Mouse (Mus musculus) frontal cortex, adult 2 months (tissue): ENCODE data around the gene Rsph14. TPM values are rescaled to one million over a fixed set of nuclear protein-coding genes. Genes with fewer than 3 reads are reported as not detected.
A peak's percentile ranks its signal among the peaks of the same experiment; 100 is the strongest.

Experiments
- DNase-seq, 2 experiments: peaks; one replicate each; pipeline ENCODE4 v3.0.0; 2022; ENCODE audit warnings: low spot score in 1 of 2; ENCODE audit errors: extremely low spot score in 1 of 2
- polyA plus RNA-seq: library from polyadenylated mRNA; depleted of rRNA; stranded (reverse); fragments of >200 nt; gene quantifications from 2 replicates; pipeline ENCODE4 v1.2.3, GENCODE M21; 2012; rRNA removed

Gene Rsph14
- polyA plus RNA-seq, 1 experiment: 0.32 TPM

DNA sequence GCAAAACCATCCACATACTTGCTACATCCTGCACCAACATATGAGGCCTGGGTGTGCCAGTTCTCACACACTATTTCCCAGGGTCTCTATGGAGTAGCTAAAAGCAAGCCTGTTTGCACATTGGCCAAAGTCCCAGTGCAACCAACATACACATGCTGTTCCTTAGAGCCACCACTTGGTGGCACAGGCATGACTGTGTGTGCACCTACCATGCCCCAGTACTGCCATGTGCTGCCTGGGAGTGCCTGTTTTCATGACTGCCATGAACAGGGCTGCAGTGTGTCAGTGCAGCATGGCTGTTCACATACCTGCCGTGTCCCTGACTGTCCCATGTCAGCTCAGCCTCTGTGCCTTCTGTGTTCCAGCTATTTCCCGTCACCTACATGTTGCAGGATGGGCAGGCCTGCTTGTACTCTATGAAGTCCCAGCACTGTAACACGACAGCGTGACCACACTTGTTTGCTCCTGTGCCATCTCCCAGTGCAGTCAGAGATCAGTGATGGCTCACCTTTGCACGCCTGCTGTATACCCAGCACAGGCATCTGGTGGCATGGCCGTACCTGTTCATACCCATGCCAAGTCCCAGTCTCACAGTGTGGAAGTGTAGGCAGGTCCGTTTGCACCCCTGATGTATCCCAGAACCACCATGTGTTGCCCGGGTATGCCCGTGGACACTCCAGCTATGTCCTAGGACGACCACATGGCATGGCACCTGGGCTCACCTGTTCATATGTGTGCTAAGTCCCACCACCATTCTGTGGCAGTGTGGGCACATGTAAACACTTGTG is 95.2 kb downstream of the Rsph14 start:
- peak in 1 of 2 experiments; percentile 55 for DNase-seq

DNA sequence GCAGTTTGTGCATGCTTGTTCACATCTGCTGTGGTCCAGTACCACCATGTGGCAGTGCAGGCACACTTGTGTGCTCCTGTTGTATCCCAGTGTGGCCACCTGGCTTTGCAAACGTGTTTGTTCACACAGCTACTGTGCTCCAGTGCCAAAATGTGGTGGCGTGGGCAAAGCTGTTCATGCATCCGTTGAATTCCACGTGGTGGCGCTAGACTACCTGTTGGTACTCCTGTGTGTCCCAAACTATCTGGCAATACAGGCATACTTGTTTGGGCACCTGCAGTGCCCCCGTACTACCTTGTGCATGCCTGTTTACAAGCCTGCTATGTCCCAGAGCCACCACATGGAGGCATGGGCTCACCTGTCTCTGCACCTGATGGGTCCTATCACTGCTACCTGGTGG is 97.4 kb downstream of the Rsph14 start:
- DNase-seq: peak in 1 of 2 experiments; percentile 48

DNA sequence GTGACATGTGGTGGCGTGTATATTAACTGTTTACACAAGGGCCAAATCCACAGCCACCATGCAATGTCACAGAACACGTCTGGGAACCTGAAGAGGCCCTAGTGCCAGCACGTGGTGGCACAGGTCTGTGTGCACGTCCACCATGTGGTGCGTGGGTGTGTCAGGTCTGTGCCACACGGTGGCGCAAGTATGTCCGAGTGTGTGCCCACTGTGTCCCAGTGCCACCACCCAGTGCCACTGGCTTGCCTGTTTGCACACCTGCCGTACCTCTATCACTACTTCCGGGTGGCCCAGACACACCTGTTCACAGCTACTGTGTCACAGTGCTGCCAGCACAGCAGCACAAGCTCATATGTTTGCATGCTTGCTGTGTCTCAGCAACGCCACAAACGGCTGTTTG is 97.9 kb downstream of the Rsph14 start:
- DNase-seq: no peak

DNA sequence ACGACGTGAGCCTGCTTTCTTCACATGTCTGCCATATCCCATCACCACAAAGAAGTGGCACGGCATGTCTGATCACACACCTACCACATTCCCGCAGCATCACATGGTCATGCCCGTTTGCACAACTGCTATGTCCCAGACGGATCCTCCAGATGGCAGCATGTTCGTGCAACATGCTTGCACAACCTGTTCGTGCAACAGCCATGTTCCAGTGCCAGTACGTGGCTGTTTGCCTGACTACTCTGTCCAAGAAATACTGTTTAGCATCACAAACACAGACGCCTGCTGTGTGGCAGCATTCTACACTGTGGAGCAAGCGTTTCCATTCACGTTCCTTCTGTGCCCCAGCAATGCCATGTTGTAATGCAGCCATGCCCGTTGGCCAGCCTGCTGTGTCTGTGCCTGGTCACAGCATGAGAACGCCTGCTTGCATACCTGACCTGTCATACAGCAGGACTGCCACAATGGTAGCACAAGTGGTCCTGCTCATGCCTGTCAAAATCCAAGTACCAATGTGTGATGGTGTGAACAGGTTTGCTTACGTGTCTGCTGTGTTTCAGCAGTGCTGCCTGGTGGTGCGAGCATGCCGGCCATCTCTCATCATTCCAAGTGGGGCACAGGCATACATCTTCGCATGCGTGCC is 98.7 kb downstream of the Rsph14 start:
- no peak for DNase-seq

DNA sequence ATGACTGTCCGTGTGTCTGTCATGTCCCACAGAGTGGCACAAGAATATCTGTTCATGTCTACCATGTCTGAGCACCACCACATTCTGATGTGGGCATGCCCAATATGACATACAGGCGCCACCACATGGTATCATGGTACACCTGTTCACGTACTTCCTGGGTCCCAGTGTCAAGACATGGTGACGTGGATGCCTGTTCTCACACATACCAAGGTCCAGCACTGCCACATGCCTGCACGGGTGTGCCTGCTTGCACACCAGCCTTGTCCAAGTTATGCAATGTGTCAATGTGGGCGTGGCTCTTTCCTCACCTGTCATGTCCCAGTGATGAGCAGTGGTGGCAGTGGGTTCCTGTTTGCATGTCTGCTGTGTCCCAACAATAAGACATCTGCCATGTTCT is 99.9 kb downstream of the Rsph14 start:
- DNase-seq: no peak

DNA sequence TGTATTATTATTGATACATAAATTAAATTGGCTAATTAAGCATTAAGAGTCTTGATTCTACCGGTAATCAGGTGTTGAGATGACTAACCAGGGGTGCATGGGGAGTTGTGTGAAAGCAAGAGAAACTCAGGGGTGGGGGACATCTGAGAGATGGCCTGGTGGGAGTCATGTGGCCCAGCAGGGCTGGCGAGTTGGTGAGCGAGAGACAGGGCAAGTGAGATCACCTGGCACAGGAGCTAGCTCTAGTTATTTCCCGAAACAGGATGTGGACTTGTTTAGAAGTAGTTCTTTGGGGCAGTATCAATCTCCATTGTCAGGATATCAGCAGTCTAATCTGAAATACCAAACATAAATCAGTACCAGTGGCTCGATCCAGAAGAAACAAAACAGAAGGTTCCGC is 100.8 kb downstream of the Rsph14 start:
- no peak for DNase-seq

DNA sequence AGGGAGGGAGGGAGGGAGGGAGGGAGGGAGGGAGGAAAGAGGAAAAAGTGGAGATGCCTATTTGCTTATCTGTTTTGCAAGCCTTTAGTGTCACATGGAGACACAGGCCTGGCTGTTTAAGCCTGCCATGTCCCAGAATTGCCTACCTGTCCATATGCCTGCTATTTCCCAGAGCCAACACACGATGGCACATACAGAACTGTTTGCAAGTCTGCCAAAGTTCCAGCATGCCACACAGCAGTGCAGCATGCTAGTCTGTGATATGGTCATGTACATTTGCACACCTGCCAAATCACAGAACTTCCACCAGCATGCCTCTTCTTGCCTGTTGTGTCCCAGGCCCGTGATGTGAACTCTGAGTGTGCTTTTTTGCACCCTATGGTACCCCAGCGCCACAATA is 101.8 kb downstream of the Rsph14 start:
- DNase-seq: no peak

DNA sequence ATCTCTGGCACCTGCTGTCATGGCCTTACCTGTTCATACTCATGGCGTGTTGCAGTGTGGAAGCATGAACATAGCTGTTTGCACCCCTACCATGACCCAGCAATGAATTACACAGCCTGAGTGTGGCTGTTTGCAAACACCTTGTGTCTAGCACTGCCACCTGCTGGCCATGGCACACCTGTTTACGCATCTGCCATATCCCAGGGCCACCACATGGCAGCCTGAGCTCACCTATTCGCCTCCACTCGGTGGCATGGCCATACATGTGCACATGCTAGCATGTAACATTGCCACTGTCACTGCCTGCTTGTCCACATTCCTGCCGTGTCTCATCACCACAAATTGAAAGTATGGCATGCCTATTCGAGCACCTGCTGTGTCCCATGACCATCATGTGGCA is 102.8 kb downstream of the Rsph14 start:
- DNase-seq: no peak

DNA sequence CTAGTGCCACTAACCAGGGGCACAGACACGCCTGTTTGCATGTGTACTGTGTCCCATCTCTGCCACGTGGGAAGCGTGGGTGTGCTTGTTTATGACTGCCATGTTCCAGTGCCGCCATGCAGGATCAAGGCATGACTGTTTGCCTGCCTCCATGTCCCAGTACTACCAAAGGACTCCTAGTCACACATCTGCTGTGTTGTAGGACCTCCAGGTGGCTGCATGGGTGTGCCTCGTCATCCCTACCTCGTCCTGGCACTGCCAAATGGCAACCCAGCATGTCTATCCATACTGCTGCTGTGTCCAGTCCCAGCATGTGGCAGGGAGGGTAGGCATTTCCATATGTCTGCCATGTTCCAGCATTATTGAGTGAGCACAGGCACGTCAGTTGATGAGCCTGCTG is 104.1 kb downstream of the Rsph14 start:
- no peak for DNase-seq

DNA sequence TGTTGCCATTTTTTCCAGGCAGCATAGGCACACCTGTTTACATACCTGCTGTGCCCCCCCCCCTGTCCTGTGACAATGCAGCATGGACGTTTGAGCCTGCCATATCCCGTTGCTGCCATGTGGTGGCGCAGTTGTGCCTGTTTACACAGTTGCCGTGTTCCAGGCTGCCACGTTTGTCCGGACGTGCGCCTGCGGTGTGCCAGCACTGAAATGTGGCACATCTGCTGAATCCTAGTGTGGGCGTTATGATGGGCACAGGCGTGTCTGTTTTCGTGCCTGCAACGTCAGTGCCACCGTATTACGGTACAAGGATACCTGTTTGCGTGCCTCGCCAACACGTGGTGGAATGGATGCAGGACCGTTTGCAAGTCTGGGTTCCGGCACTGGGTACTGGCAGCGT is 107.1 kb downstream of the Rsph14 start:
- DNase-seq: peak in 1 of 2 experiments; percentile 86

DNA sequence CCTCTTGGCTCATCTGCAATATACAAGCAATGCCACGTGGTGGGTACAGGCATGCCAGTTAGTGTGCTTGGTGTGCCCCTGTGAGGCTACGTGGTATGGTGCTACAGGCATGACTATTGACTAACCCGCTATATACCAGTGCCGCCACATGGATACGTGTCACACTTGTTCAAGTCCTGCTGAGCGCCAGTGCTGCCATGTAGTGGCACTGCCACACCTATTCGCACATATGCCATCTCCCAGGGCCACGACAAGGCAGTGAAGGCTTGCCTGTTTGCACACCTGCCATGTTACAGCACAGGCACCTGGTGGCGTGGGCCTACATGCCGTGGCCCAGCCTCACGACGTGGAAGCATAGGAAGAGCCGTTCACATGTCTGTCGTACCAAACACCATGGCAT is 108.1 kb downstream of the Rsph14 start:
- no peak for DNase-seq

DNA sequence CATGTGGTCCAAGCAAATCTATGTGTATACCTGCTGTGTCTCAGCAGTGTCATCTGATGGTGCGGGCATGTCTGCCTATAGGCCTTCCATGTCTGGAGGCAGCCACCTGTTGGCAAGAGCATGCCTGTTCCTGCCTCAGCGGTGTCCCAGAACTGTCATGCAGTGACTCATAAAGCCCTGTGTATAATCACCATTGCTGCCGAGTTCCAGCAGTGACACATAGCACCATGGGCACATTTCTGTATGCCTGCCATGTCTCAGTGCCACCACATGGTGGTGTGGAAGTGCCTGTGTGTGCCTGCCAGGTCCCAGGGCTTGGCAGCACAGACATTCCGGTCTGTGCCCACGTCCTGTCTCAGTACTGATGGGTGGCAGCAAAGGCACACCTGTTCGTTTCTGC is 109.6 kb downstream of the Rsph14 start:
- peak; percentile 60 to 76 for DNase-seq

DNA sequence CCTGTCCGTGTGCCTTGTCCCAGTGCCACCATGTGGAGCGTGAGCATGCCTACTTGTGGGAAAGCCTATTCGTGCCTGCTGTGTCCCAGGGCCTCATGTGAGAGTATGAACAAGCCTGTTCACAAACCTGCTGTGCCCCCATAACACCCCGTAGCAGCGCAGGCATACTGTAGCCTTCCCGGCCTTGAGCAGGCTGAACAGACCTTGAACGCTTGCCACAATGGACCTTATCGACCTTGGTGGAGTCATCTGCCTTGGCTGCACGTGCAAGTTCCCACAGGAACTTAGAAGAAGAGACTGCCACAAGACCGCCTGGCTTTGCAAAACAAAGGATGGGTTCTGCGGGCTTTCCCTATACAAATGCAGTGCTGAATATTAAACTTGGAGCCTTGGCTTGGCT is 110.8 kb downstream of the Rsph14 start:
- DNase-seq: no peak

DNA sequence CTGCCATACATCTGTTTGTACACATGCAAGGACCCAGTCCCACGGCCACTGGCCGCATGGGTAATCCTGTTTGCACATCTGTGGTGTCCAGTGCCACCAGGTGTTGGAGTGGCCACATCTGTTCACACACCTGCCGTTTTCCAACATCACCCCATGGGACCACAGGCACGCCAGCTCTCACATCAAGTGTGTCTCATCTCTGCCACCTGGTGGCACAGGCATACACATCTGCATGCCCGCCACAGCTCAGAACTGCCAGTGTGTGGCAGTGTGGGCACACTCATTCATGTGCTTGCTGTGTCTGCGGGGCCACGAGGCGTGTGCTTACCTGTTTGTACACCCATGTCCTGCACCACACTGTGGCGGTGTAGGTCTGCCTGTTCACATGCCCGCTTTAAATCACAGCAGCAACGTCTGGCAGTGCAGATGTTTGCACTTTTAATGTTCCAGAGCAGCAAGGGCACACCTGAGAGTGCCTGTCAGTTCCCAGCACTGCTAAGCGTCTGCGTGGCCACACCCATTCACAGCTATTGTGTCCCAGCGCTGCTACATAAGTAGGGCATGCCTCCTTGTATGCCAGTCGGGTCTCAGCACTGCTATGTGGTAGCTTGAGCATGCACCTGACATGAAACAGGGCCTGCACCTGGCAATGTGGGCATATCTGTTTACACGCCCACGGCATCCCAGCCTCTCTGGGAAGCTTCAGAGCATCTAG is 111.4 kb downstream of the Rsph14 start:
- peak in 1 of 2 experiments; percentile 78 for DNase-seq

DNA sequence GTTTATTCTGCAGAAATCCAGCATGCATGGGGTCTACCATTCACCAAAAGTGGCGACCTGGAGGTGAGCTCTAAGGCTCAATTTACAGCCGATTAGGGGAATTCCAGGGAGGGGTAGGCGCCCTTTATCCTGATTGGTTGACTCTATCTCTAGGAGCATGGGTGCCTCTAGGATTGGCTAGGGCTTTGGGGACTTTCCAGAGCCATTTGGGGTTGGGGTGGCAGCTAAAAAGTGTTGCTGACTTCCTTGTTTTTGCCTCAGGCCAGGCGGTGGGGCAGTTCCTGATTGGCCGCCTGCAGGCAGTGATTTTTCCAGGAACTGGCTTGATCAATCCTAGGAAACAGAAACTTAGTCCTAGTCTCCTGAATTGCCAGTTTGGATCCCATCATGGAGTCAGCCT is 113.1 kb downstream of the Rsph14 start:
- DNase-seq: no peak

DNA sequence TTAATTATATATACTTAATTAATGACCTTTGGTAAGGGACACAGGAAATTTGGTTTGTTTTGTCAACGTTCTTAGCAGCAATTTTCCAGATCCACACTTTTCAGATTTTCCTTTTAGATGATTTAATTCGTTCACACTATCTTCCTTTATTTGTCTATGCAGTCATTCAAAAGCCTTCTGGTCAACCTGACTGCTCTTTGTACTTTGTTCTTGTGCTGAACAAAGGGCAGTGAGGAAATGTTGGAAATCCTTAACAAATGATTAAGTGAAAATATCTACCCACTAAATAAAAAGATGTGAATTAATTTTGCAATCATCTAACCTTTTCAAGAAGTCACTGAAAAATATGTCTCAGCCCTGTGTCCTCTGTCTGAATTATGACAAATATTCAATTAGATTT is 124.0 kb downstream of the Rsph14 start:
- DNase-seq: no peak

Other genes starting within 250 kb of the Rsph14 start
- 76.3 and 76.4 TPM in 2 replicates for gene Gnaz, start 65.4 kb downstream of the Rsph14 start, polyA plus RNA-seq
- gene Rab36, start 4.5 kb upstream of the Rsph14 start, polyA plus RNA-seq: 41.6 TPM in 2 replicates
- 68.9 and 69.4 TPM in 2 replicates for gene Bcr, start 28.0 kb upstream of the Rsph14 start, polyA plus RNA-seq
- 26.3 and 29.6 TPM in 2 replicates for gene Specc1l, start 179.5 kb upstream of the Rsph14 start, polyA plus RNA-seq